Mouse (Mus musculus) ES-Bruce4 (cell line): Measurements from ENCODE around the gene Olfr33.

ENCODE experiments used
- CTCF ChIP-seq: IDR thresholded peaks from one replicate; pipeline ENCODE4 v1.8.1; 2011; ENCODE audit warnings: low read depth, low read length
- POLR2A ChIP-seq: IDR thresholded peaks from one replicate; pipeline ENCODE4 v1.8.1; 2011; ENCODE audit warnings: low read length; ENCODE audit not compliant: insufficient read depth

DNA sequence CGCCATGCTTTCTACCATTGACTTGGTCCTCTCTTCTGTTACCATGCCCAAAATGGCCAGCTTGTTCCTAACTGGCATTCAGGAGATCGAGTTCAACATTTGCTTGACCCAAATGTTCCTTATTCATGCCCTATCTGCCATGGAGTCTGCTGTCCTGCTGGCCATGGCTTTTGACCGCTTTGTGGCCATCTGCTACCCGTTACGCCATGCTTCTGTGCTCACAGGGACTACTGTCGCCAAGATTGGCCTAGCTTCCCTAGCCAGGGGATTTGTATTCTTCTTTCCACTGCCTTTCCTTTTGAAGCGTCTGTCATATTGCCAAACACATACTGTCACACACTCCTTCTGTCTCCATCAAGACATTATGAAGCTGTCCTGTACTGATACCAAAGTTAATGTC lies 20.4 kb downstream of the Olfr33 start:
- TF ChIP-seq CTCF, result no peak
- TF ChIP-seq POLR2A, result no peak
